Mouse (Mus musculus) megakaryocyte, embryonic 14.5 days (primary cell): Measurements from ENCODE around the gene Tsr3. TPM values are rescaled to one million over a fixed set of nuclear protein-coding genes. Genes with fewer than 3 reads are reported as not detected.
A peak's percentile ranks its signal among the peaks of the same experiment; 100 is the strongest.

Source experiments
- H3K27me3 ChIP-seq: replicated peaks from 2 replicates; pipeline ENCODE3; 2012; ENCODE audit warnings: inconsistent platforms
- H3K36me3 ChIP-seq: replicated peaks from 2 replicates; pipeline ENCODE3; 2012; ENCODE audit warnings: low read length, inconsistent platforms, mixed read lengths
- H3K4me1 ChIP-seq: 2 replicates; pipeline ENCODE4 v1.6.1; 2012; ENCODE audit warnings: inconsistent platforms
- H3K4me3 ChIP-seq: replicated peaks from 2 replicates; pipeline ENCODE3; 2012; ENCODE audit warnings: moderate library complexity, mild to moderate bottlenecking, inconsistent platforms
- H3K9me3 ChIP-seq: 2 replicates; pipeline ENCODE4 v1.6.1; 2012; ENCODE audit warnings: inconsistent platforms
- FLI1 ChIP-seq: IDR thresholded peaks from 2 replicates; pipeline ENCODE4 v1.6.1; 2012; ENCODE audit warnings: low read length, inconsistent platforms, mixed read lengths
- GATA1 ChIP-seq: IDR thresholded peaks from 3 replicates; pipeline ENCODE4 v1.6.1; 2012; ENCODE audit warnings: mixed read lengths, low read length, inconsistent platforms, borderline replicate concordance
- polyA plus RNA-seq: library from polyadenylated mRNA; stranded (reverse); fragments of >175 nt; gene quantifications from 2 replicates; pipeline ENCODE4 v1.2.3, GENCODE M21; 2012; ENCODE audit warnings: low replicate concordance; ENCODE audit not compliant: insufficient read depth

The Tsr3 gene
- polyA plus RNA-seq, 1 experiment, result 25.4 TPM

DNA sequence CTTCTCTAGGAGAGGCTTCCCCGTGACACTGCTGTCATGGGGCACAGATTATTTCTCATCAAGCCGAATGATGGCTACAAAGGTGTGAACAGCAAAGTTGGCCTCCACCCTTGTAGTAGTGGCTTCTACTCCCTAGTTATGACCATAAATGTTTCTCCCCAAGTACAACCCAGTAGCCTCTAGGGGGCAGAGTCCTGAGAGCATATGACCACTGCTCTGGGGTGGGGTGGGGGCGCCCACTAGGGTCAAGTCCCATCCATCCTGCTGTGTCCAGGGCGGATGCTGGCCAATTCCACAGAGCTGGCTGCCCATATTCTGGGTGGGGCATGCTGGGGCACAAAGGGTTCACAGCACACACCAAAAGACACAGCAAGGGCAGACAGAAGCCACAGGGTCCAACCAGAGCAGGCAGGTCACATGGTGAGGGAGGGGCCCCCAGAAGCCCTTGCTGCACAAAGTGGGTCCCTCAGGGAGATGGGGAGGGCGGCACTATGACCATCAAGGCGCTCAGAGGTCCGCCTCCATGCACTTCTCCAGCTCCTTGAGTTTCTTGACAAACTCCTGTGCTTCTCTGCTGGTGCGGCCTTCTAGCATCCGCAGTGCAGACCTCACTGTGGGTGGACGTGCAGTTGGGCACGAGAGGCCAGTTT is 3.3 kb downstream of the Tsr3 start:
- Histone ChIP-seq H3K27me3 (peaks cover 19% of the 10 kb centered on the region), H3K4me3 (no peak overlapping the region), H3K4me1 (peaks cover 36% of the 10 kb centered on the region), H3K9me3 (no peaks in the 10 kb centered on the region), H3K36me3 (peaks cover 38% of the 10 kb centered on the region)
- no peak for TF ChIP-seq GATA1
- no peak for TF ChIP-seq FLI1

GRCm38 (mm10) chr17:25244239-25244638 is 4.3 kb downstream of the Tsr3 start:
- H3K27me3 ChIP-seq, result peaks cover 29% of the 10 kb centered on the region
- H3K9me3 ChIP-seq, result no peaks in the 10 kb centered on the region
- H3K4me3 ChIP-seq, result no peak overlapping the region
- H3K4me1 ChIP-seq, result peaks cover 36% of the 10 kb centered on the region
- TF ChIP-seq GATA1 (no peak), FLI1 (no peak)
- peaks cover 38% of the 10 kb centered on the region for H3K36me3 ChIP-seq

GRCm38 (mm10) chr17:25248033-25248750 is 8.2 kb downstream of the Tsr3 start:
- TF ChIP-seq FLI1 (no peak), GATA1 (no peak)
- Histone ChIP-seq H3K27me3 (peaks cover 62% of the 10 kb centered on the region), H3K4me1 (peaks cover 19% of the 10 kb centered on the region; the same call in 1 of the 2 replicates), H3K4me3 (peak overlapping the region; percentile 35), H3K36me3 (peaks cover 22% of the 10 kb centered on the region), H3K9me3 (no peaks in the 10 kb centered on the region)

GRCm38 (mm10) chr17:25250181-25250835 is 10.3 kb downstream of the Tsr3 start:
- Histone ChIP-seq H3K36me3 (peaks cover 3% of the 10 kb centered on the region), H3K4me1 (peaks cover 21% of the 10 kb centered on the region; the same call in 1 of the 2 replicates), H3K27me3 (peaks cover 82% of the 10 kb centered on the region), H3K4me3 (no peak overlapping the region), H3K9me3 (no peaks in the 10 kb centered on the region)
- no peak for TF ChIP-seq GATA1
- no peak for TF ChIP-seq FLI1

GRCm38 (mm10) chr17:25252643-25253042 is 12.7 kb downstream of the Tsr3 start:
- Histone ChIP-seq H3K4me1 (peaks cover 31% of the 10 kb centered on the region), H3K4me3 (no peak overlapping the region), H3K27me3 (peaks cover 87% of the 10 kb centered on the region), H3K36me3 (peaks cover 5% of the 10 kb centered on the region), H3K9me3 (no peaks in the 10 kb centered on the region)
- TF ChIP-seq FLI1, result no peak
- no peak for TF ChIP-seq GATA1

DNA sequence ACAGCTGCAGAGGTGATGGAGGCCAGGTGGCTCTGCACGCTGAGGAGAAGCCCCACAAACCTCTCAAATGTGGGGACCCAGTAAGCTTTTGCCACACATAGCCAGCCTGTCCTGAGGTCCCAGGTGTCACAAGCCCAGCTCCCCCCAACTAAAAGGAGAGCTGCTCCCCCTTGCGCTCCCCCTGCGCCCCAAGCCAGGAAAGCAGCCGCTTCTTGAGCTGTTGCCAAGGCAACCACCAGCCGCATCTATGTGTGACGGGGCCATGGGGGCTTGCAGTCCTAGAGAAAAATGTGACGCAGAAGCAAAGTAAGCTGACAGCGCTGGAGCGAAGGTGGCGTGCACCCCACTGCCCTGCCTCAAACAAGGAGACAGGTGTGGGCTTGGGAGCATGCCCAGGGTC is 13.8 kb downstream of the Tsr3 start:
- Histone ChIP-seq H3K27me3 (peaks cover 76% of the 10 kb centered on the region), H3K4me1 (peaks cover 25% of the 10 kb centered on the region), H3K4me3 (no peak overlapping the region), H3K9me3 (no peaks in the 10 kb centered on the region), H3K36me3 (peaks cover 12% of the 10 kb centered on the region)
- no peak for TF ChIP-seq FLI1
- TF ChIP-seq GATA1, result no peak

- no peak overlapping the region for H3K4me3 ChIP-seq
- no peak for TF ChIP-seq FLI1
- no peak for TF ChIP-seq GATA1
- peaks cover 23% of the 10 kb centered on the region for H3K4me1 ChIP-seq
- peaks cover 25% of the 10 kb centered on the region for H3K36me3 ChIP-seq
- no peaks in the 10 kb centered on the region for H3K9me3 ChIP-seq
- peaks cover 69% of the 10 kb centered on the region for H3K27me3 ChIP-seq
These were observed 15.1 kb downstream of the Tsr3 start for GRCm38 (mm10) chr17:25255110-25255509.

DNA sequence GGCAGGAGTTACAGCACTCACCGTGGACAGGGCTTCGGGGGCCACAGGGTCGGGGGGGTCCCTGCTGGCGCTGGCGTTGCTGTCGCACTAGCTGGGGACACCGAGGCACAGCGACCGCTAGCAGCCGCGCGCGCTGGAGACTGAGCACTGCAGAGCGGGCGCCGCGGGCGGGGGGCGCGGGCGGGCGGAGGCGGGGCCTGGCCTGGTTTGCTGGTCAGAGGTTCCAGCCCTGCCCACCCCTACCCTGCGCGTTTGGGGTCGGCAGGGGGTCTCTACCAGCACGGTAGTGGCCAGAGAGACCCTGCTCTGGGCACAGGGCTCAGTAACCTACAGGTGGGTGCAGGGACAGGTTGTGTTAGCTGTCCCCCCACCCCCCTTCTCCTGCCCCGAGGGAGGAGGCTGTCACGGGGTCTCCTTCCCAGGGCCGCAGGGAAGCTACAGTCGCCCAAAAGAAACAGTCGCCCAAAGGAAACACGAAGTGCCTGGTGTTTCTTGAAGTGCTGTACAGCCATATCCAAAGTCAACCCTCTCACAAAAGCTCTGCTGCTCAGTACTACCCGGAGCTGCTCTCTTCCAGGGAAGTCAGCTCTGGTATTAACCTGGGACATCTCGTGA is 16.3 kb downstream of the Tsr3 start, which contains the start of gene Baiap3:
Gene Baiap3 (minus strand): TSS at position 225 of the 615 bp plus-strand sequence.
- H3K27me3 ChIP-seq, result peaks cover 58% of the 10 kb centered on the region
- no peaks in the 10 kb centered on the region for H3K9me3 ChIP-seq
- peaks cover 28% of the 10 kb centered on the region for H3K36me3 ChIP-seq
- peaks cover 22% of the 10 kb centered on the region for H3K4me1 ChIP-seq
- peak within 1 kb of the TSS; percentile 84 for H3K4me3 ChIP-seq
- TF ChIP-seq FLI1, result no peak
- no peak for TF ChIP-seq GATA1

GRCm38 (mm10) chr17:25257804-25258261 is 17.9 kb downstream of the Tsr3 start:
- Histone ChIP-seq H3K4me3 (no peak overlapping the region), H3K36me3 (peaks cover 34% of the 10 kb centered on the region), H3K9me3 (no peaks in the 10 kb centered on the region), H3K27me3 (peaks cover 42% of the 10 kb centered on the region), H3K4me1 (peaks cover 22% of the 10 kb centered on the region)
- TF ChIP-seq FLI1 (no peak), GATA1 (no peak)
